Mouse (Mus musculus): Measurements from ENCODE around the gene Lrmda.
"Not testable (repeated sequence)": the region's sequence is repeated elsewhere in the genome, so short reads cannot be mapped to it uniquely, and the experiment has no call there.

Lrmda gene

GRCm38 (mm10) chr14:22545887-22546675, 526.6 kb downstream of the Lrmda start:
- DNase-seq = no peak

GRCm38 (mm10) chr14:22546676-22546984, 527.1 kb downstream of the Lrmda start:
- DNase-seq = no peak

DNA sequence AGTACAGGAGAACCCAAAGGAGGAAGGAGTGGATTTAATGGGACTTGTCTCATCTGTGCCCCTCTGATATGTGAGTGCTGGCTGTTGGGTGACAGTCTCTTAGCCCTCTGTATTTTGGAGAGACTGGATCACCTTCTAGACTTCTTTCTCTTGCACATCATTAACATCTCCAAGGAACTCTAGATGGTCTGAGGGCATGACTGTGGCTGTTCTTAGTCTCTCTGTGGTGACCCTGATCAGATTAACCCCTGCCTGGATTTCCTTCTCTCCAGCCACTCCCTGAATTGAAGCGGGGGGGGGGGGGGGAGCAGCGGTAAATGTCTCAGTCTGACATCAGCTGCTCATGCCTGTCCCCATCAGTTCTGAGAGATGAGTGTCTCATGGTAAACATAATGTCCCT, 528.8 kb downstream of the Lrmda start:
- DNase-seq = no peak

DNA sequence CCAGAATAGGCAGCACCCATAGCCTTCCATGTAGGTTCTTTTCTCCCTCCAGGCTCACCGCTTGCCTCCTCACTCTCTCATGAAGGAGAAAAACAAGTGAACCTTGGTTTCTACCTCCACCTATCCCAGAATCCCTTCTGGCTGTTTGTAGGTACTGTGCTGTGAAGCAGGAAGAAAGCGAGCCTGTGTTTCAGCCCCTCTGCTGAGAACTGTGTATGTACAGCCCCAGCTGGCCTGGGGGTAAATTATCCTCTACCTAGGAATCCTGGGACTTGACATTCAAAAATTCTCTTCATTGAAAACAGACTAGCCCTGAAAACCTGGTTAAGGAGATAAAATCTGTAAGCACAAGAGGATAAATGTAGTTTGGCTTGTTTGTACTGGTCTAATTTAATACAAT, 529.7 kb downstream of the Lrmda start:
- DNase-seq = peak; percentile 5

DNA sequence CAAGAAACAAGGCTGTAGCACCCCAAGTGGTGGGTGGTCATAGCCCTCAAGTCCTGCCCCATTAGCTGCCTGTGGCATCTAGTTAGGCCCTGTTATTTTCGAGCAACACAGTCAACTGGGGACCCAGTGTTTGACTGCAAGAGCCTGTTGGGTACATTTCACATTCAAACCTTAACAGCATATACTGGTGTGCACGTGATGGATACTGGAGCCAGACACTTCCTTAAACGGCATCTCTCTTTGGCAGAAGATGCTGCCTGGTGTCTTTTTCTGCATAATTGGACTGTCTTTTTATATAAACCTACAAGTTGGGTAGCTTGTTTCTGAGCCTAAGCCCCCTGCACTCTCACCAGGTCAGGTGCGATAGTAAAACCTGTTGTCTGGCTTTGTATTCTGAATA, 532.8 kb downstream of the Lrmda start:
- DNase-seq = no peak

DNA sequence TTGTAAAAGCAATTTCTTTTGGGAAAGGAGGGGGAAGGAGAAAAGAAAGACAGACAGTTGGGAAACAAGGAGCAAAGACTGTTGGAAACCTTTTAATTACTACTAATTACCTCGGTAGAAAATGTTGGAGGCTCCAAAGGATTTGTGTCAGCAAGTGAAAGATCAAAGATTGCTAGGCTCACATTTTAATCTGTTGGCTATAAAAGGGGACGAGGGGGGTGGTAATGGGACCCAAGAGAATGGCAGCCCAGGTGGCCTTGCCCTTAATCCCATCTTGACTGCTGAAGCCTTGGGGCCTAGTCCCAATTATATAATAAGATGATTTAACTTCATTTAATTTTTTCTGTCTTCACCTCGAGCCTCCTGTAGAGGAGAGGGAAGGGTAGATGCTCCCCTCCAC, 533.3 kb downstream of the Lrmda start:
- no peak for DNase-seq

DNA sequence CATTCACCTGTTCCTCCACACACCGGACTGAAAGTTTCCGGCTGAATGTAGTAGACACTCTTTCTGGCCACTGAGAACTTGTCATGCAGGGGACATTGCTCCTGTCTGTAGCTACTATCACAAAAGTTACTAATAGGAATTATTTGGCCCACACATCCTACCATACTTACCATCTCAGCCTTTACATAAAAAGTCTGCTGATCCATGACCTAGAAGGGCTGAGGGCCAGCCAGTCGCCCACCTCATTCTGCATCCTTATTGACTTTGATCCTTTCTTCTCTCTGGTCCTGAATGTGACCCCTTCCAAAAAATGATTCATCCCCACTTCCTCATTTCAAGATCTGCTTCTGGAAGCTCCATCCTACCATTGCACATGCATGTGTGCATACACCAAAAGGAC, 534.2 kb downstream of the Lrmda start:
- no peak for DNase-seq

DNA sequence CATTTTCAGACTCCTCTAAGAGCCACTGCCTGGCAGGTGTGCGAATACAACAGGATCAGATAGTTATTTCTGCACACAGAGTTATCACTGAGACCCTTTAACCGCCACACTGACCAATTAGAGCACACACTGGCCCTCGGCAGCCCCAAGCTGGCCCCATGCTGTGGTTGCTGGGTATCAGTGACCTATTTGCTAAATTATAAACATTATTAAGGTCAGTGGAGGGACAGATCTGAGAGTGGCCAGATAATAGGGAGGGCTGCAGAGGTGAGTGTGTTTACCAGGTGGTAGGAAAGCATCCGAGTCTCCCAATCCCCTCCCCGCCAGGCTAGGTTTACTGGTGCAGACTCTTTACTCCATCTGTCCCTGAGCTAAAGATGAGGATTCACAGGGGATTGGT, 553.0 kb downstream of the Lrmda start:
- DNase-seq = no peak

- DNase-seq = no peak
Measured at GRCm38 (mm10) chr14:22573585-22573984, 554.1 kb downstream of the Lrmda start.

GRCm38 (mm10) chr14:22574006-22574405, 554.5 kb downstream of the Lrmda start:
- DNase-seq = no peak

- peak; percentile 45 for DNase-seq
Measured at GRCm38 (mm10) chr14:22576441-22576840, 556.9 kb downstream of the Lrmda start.

DNA sequence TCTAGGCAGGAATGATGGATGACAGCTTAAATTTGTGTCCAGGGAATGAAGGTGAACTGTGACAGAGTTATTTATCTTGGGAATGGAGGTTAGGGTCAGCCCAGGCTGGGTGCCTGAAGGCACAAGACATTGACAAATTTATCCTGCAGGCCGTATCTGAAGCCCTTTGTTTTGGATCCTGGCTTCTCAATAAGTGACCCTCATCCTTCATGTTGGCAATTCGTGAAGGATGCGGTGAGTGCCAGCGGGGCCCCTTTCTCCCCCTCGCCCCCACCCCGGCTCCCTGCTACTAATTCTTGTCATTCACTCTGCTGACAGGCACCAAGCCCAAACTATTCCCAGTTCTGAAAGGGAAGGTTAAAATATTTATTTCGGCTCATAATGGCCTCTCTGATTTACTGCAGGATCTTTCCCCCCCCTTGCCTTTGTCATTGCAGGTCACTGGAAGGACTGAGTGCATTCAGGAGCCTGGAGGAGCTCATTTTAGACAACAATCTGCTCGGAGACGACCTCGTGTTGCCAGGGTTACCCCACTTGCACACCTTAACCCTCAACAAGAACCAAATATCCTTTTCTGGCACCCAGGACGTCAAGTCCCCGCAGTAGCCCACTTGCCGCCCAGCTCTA, 558.0 kb downstream of the Lrmda start:
- peak; percentile 39 for DNase-seq

DNA sequence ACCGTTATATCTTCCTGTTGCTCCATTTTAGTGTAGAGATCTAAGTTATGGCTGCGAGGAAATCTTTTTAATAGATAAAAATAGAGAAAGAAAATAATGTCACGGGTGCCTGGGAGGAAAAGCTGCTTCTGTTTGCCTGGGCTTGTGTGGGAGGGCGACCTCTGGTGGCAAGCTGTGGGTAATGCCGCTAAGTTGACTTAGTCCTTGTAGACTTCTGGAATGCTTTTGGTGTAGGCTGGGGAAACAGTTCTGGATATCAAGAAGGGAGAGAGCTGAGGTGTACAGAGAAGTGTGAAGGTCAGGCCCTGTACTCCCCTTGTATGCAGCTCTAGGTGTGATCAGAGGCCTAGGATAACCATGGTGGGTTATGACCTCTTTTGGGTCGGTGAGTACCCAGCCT, 558.7 kb downstream of the Lrmda start:
- peak; percentile 96 for DNase-seq

GRCm38 (mm10) chr14:22578986-22579385, 559.5 kb downstream of the Lrmda start:
- DNase-seq = peak; percentile 78

GRCm38 (mm10) chr14:22582065-22582464, 562.6 kb downstream of the Lrmda start:
- DNase-seq = no peak

GRCm38 (mm10) chr14:22586281-22586680, 566.8 kb downstream of the Lrmda start:
- DNase-seq = no peak

GRCm38 (mm10) chr14:22586796-22587195, 567.3 kb downstream of the Lrmda start:
- DNase-seq = no peak

GRCm38 (mm10) chr14:22587285-22587957, 567.9 kb downstream of the Lrmda start:
- DNase-seq = no peak

DNA sequence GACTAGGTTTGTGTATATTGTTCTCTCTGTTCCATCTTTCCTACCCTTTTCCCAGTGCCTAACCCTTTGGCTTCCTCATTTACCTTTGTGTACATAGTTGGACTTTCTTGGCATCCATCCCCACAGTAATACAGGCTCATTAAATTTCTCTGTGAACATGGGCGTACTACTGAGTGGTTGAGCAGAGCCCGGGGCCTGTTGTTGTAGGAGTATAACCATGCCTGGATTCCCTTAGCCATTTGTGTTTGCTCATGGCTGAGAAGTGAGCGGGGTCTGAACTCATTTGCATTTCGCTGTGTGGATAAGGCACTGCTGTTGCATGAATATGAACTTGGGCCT, 568.4 kb downstream of the Lrmda start:
- DNase-seq = no peak

- not testable (repeated sequence) for DNase-seq
Measured at GRCm38 (mm10) chr14:22588394-22588793, 568.9 kb downstream of the Lrmda start.

GRCm38 (mm10) chr14:22589503-22590215, 570.1 kb downstream of the Lrmda start:
- no peak for DNase-seq

DNA sequence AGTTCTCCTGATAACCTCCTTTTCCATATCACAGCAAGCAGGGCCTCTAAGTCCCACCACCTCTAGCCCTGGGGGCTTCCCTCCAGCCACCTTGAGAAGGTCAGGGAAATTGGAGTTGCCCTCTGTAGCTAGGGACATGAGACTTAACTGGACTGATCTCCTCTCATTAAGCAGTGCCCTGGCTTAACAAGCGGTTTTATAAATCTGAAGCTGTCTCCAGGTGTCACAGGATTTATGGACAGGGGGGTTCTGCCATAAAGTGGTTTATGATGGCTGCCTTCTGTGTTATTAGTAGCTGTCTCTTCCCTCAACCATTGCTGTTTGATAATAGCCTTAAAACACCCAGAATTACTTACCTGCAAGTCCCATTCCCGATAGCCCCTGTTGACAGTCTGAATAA, 571.7 kb downstream of the Lrmda start:
- DNase-seq = no peak

GRCm38 (mm10) chr14:22597508-22597907, 578.0 kb downstream of the Lrmda start:
- no peak for DNase-seq

DNA sequence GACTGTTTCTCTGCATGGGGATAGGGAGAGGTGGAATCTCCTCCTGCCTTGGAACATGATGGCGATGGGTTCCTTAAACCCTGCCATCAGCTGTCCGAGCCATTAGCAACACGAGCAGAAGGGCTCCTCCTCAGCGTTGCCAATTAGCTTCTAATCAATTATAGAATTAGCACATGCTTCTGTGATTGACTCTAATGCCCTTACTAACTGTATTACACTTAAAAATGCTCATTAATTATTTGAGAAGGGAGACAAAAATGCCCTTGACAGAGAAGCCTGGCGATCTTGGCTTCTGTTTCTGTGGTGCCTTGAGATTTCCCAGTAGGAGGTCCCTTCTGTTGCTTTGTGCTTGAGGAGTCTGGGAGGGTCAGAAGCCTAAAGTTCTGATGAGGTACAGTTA, 579.1 kb downstream of the Lrmda start:
- no peak for DNase-seq

Data from kidney, adult 9 months (tissue).